Mouse (Mus musculus) spleen, adult 10 weeks (tissue): ENCODE measurements around the gene Slc6a1. TPM values are rescaled to one million over a fixed set of nuclear protein-coding genes. Genes with fewer than 3 reads are reported as not detected.

Experiments used
- polyA plus RNA-seq: library from polyadenylated mRNA; stranded (reverse); fragments of 350-450 nt; fragmentation: Illumina TruSeq; extraction: RNeasy Lipid Tissue Mini Kit (QIAGEN cat#74804); gene quantifications from one replicate; pipeline ENCODE4 v1.2.3, GENCODE M21; 2015; ENCODE audit warnings: low replicate concordance; ENCODE audit not compliant: insufficient read depth

Slc6a1 gene
- 0.52 TPM for polyA plus RNA-seq

DNA sequence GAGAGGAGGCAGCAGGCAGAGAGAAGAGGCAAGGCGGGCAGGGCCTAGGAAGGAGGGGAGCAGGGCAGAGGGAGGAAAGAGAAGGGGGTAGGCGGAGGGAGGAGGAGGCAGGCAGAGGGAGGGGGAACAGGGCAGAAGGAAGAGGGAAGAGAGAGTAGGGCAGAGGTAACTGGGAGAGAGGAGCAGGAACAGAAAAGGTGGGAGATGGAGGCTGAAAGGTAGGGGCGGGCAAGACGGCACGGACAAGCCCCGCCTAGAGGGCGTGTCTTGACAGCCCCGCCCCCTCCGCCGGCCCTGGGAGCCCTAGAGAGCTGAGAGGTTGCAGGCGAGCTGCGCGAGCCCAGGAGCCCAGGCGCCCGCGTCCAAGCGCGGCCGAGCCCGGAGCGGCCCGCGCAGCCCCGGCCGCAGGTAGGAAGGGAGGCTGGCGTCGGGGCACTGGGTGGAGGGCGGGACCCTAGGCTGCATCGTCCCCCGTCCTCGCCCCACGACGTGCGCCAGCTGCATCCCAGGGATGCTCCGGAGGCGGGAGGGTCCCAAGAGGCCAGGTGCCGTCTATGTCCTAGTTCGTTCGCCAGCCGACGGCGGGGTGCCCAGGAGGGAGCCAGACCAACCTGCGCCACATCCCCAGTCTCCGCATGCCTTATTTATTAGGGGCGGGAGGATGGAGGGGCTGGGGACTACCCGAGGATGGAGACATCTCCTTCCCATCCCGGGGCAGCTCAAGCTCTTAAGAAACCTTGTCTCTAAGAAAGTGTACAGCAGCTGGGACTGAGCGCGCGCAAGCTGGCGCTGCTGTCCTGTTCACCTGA is at the start of gene Slc6a1:
Gene Slc6a1, plus strand, starts transcription at position 167 of the 809 bp plus-strand sequence.

Other genes with a start within 250 kb of the Slc6a1 start
- 0.18 TPM for gene Atp2b2, start 240.0 kb upstream of the Slc6a1 start, polyA plus RNA-seq
- not detected for gene Slc6a11, start 151.4 kb upstream of the Slc6a1 start, polyA plus RNA-seq
- gene Hrh1, start 115.3 kb downstream of the Slc6a1 start, polyA plus RNA-seq = 1.3 TPM